Mouse (Mus musculus) c-Kit-positive CD71-positive TER-119-negative erythroid progenitor cells, embryonic 14.5 days (primary cell): ENCODE measurements around the gene Spag17.
A peak's percentile ranks its signal among the peaks of the same experiment; 100 is the strongest.

Experiments used
- DNase-seq: peaks from one replicate; pipeline ENCODE4 v3.0.0-alpha.2; 2013; ENCODE audit warnings: low read depth

Gene Spag17

GRCm38 (mm10) chr3:99965863-99966262 is 80.7 kb downstream of the Spag17 start:
- DNase-seq, result no peak

- no peak for DNase-seq
Observed at GRCm38 (mm10) chr3:99966285-99966684, 81.1 kb downstream of the Spag17 start.

- no peak for DNase-seq
Observed at GRCm38 (mm10) chr3:99970766-99971165, 85.6 kb downstream of the Spag17 start.

- peak; percentile 1 for DNase-seq
Observed at GRCm38 (mm10) chr3:99981046-99981445, 95.8 kb downstream of the Spag17 start.

GRCm38 (mm10) chr3:100004676-100005075 is 119.5 kb downstream of the Spag17 start:
- no peak for DNase-seq

GRCm38 (mm10) chr3:100009807-100010206 is 124.6 kb downstream of the Spag17 start:
- DNase-seq, result no peak

GRCm38 (mm10) chr3:100014110-100014509 is 128.9 kb downstream of the Spag17 start:
- DNase-seq, result no peak

GRCm38 (mm10) chr3:100031291-100031690 is 146.1 kb downstream of the Spag17 start:
- DNase-seq, result no peak

GRCm38 (mm10) chr3:100032969-100033368 is 147.8 kb downstream of the Spag17 start:
- no peak for DNase-seq

- no peak for DNase-seq
Observed at GRCm38 (mm10) chr3:100034366-100034956, 149.3 kb downstream of the Spag17 start.

GRCm38 (mm10) chr3:100035097-100035496 is 149.9 kb downstream of the Spag17 start:
- DNase-seq, result no peak

GRCm38 (mm10) chr3:100036846-100037245 is 151.6 kb downstream of the Spag17 start:
- DNase-seq, result no peak

GRCm38 (mm10) chr3:100074406-100074805 is 189.2 kb downstream of the Spag17 start:
- no peak for DNase-seq

- DNase-seq, result no peak
Observed at GRCm38 (mm10) chr3:100102386-100103092, 217.3 kb downstream of the Spag17 start.

GRCm38 (mm10) chr3:100106736-100107135 is 221.5 kb downstream of the Spag17 start:
- no peak for DNase-seq

GRCm38 (mm10) chr3:100118681-100119080 is 233.5 kb downstream of the Spag17 start:
- DNase-seq, result no peak

- no peak for DNase-seq
Observed at GRCm38 (mm10) chr3:100121961-100122360, 236.8 kb downstream of the Spag17 start.

GRCm38 (mm10) chr3:100122445-100122844 is 237.2 kb downstream of the Spag17 start:
- no peak for DNase-seq

GRCm38 (mm10) chr3:100160682-100161445 is 275.7 kb downstream of the Spag17 start:
- no peak for DNase-seq

GRCm38 (mm10) chr3:100161665-100162314 is 276.6 kb downstream of the Spag17 start:
- DNase-seq, result peak; percentile 7

- DNase-seq, result peak; percentile 96
Observed at GRCm38 (mm10) chr3:100162315-100163105, 277.3 kb downstream of the Spag17 start, which contains the start of the genes Gdap2 and Wdr3. Gene Gdap2, plus strand, starts transcription at chr3:100162381. Gene Wdr3, minus strand, starts transcription at chr3:100162407.
